Mouse (Mus musculus): ENCODE measurements at regions not wholly inside any gene's neighbourhood (a gene's known extent, or its start where the extent isn't known, plus 50 kb on each side); places are given as distances from the start of the nearest gene placed in this dataset.

- H3K4me1 ChIP-seq (replicated peaks; ENCODE audit: insufficient read depth, low read length), result no peaks in the 10 kb centered on the region
- H3K4me3 ChIP-seq (replicated peaks; ENCODE audit: low read depth, low read length), result no peak overlapping the region
- H3K27me3 ChIP-seq (ENCODE audit: insufficient read depth, low read length), result no peaks in the 10 kb centered on the region
- H3K36me3 ChIP-seq (ENCODE audit: insufficient read depth, low read length), result no peaks in the 10 kb centered on the region
- H3K4me2 ChIP-seq (ENCODE audit: low read length), result no peak overlapping the region
- no peak for TF ChIP-seq CTCF (IDR thresholded peaks at IDR 0.05; ENCODE audit: low read depth)
- ATAC-seq (replicated peaks; ENCODE audit: low FRiP score, low read depth), result no peak
- H3K9me3 ChIP-seq (replicated peaks; ENCODE audit: low read length), result no peaks in the 10 kb centered on the region
- H3K9ac ChIP-seq (ENCODE audit: low read depth, low read length), result no peak overlapping the region
- WGBS, result 86% methylated on average over 3 of the region's 3 CpGs
- H3K27ac ChIP-seq, result no peak overlapping the region
- no peak for DNase-seq (ENCODE audit: low spot score)
These were observed 275.7 kb upstream of the Gcfc2 start for GRCm38 (mm10) chr6:81647615-81648375.

- no peak for DNase-seq (ENCODE audit: low spot score)
- no peak overlapping the region for H3K4me2 ChIP-seq (ENCODE audit: low read length)
- H3K27ac ChIP-seq, result no peak overlapping the region
- H3K9ac ChIP-seq (ENCODE audit: low read depth, low read length), result no peak overlapping the region
- 62% methylated on average over 2 of the region's 2 CpGs for WGBS
- no peak overlapping the region for H3K4me3 ChIP-seq (replicated peaks; ENCODE audit: low read depth, low read length)
- H3K27me3 ChIP-seq (ENCODE audit: insufficient read depth, low read length), result no peaks in the 10 kb centered on the region
- H3K36me3 ChIP-seq (ENCODE audit: insufficient read depth, low read length), result no peaks in the 10 kb centered on the region
- no peaks in the 10 kb centered on the region for H3K4me1 ChIP-seq (replicated peaks; ENCODE audit: insufficient read depth, low read length)
- no peak for TF ChIP-seq CTCF (IDR thresholded peaks at IDR 0.05; ENCODE audit: low read depth)
- no peak for ATAC-seq (replicated peaks; ENCODE audit: low FRiP score, low read depth)
- no peaks in the 10 kb centered on the region for H3K9me3 ChIP-seq (replicated peaks; ENCODE audit: low read length)
These were observed 271.6 kb upstream of the Gcfc2 start for GRCm38 (mm10) chr6:81651856-81652255.

DNA sequence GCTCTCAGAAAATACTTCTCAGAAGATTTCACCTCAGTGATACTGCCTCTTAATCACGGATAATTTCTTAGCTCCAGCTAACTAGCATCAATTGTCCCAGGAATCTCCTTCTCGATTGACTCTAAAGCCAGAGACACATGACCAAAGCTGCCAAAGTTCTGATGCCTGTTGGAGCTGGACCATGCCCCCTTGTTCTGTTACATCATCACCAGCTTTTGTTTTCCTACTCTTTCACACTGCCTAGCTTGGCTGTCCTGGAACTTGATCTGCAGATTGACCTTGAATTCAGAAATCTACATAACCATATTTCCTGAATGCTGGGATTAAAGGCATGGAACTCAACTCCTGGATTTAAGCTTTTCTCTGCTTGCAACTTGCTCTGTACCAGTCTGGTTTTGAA is 268.3 kb upstream of the Gcfc2 start:
- H3K36me3 ChIP-seq (ENCODE audit: insufficient read depth, low read length), result no peaks in the 10 kb centered on the region
- ATAC-seq (replicated peaks; ENCODE audit: low FRiP score, low read depth) (no peak), DNase-seq (ENCODE audit: low spot score) (no peak)
- 90% methylated on average over 2 of the region's 2 CpGs for WGBS
- TF ChIP-seq CTCF (IDR thresholded peaks at IDR 0.05; ENCODE audit: low read depth), result no peak
- H3K9me3 ChIP-seq (replicated peaks; ENCODE audit: low read length), result no peaks in the 10 kb centered on the region
- H3K4me1 ChIP-seq (replicated peaks; ENCODE audit: insufficient read depth, low read length), result no peaks in the 10 kb centered on the region
- H3K4me2 ChIP-seq (ENCODE audit: low read length), result no peak overlapping the region
- H3K9ac ChIP-seq (ENCODE audit: low read depth, low read length), result no peak overlapping the region
- H3K27ac ChIP-seq, result no peak overlapping the region
- no peak overlapping the region for H3K4me3 ChIP-seq (replicated peaks; ENCODE audit: low read depth, low read length)
- H3K27me3 ChIP-seq (ENCODE audit: insufficient read depth, low read length), result no peaks in the 10 kb centered on the region

DNA sequence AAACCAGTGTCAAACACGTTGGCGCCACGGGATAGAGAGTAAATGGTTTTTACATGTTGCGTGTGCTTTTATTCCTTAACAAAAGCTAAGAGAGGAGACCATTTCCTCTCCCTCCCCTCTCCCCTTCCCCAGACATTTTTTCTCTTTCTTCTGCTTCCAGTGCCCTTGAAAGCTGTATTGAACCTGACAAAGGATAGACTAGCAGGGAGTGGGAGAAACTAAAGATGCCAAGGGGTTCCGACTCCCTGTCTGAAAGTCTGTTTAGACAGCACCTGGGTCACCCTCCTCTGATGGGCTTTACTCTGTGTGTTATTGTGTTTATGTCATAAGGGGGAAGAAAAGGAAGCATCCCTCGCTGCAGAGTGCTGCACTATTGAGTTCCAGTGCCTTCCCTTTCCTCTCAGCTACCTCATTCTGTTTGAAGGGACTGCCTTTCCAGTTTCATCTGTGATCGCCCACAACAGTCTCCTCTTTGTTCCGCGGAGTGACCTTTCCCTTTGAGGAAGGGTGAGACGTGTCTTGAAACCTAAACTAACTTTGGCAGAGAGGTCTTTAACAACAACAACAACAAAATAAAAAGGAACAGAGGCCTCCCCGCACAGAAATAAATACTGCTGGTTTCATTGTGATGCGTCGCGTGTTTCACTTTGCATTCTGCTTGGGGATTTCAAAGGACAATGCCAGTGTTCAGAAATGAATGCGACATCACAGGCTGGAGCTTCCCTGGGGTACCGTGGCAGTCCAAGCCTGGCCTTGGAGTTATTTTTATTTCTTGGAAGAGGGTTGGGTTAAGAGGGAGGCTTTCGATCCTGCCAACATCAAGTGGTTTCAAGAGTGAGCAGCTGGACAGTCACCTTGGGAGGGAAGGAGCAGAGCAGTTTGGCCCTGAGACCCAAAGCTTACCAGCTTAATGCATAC is 262.7 kb upstream of the Gcfc2 start:
- TF ChIP-seq CTCF (IDR thresholded peaks at IDR 0.05; ENCODE audit: low read depth), result no peak
- Histone ChIP-seq H3K4me1 (replicated peaks; ENCODE audit: insufficient read depth, low read length) (no peaks in the 10 kb centered on the region), H3K27ac (no peak overlapping the region), H3K36me3 (ENCODE audit: insufficient read depth, low read length) (no peaks in the 10 kb centered on the region), H3K9ac (ENCODE audit: low read depth, low read length) (no peak overlapping the region), H3K4me3 (replicated peaks; ENCODE audit: low read depth, low read length) (no peak overlapping the region), H3K4me2 (ENCODE audit: low read length) (no peak overlapping the region), H3K9me3 (replicated peaks; ENCODE audit: low read length) (no peaks in the 10 kb centered on the region), H3K27me3 (ENCODE audit: insufficient read depth, low read length) (no peaks in the 10 kb centered on the region)
- ATAC-seq (replicated peaks; ENCODE audit: low FRiP score, low read depth) (no peak), DNase-seq (ENCODE audit: low spot score) (no peak)
- WGBS, result 67% methylated on average over 17 of the region's 17 CpGs

DNA sequence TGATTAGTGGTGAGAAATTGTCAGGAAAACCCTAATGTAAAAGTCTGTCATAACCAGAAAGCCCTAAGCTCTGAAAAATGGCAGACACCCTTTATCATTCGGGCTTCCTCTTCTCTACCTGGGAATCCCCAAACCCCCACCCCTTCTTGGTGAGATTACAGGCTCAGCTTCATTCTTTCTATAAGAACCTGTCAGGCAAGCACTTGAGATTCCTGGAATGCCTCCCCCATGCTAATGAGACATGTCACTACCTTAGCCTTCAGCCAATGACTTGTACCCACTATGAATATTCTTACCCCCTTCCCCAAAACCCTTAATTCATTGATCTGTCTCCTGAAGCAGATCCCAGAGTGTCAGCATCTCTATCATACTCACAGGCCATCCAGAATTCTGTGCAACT is 254.5 kb upstream of the Gcfc2 start:
- Histone ChIP-seq H3K9ac (ENCODE audit: low read depth, low read length) (no peak overlapping the region), H3K27me3 (ENCODE audit: insufficient read depth, low read length) (no peaks in the 10 kb centered on the region), H3K4me1 (replicated peaks; ENCODE audit: insufficient read depth, low read length) (no peaks in the 10 kb centered on the region), H3K36me3 (ENCODE audit: insufficient read depth, low read length) (no peaks in the 10 kb centered on the region), H3K4me2 (ENCODE audit: low read length) (no peak overlapping the region), H3K4me3 (replicated peaks; ENCODE audit: low read depth, low read length) (no peak overlapping the region), H3K27ac (no peak overlapping the region), H3K9me3 (replicated peaks; ENCODE audit: low read length) (no peaks in the 10 kb centered on the region)
- no peak for TF ChIP-seq CTCF (IDR thresholded peaks at IDR 0.05; ENCODE audit: low read depth)
- DNase-seq (ENCODE audit: low spot score) (no peak), ATAC-seq (replicated peaks; ENCODE audit: low FRiP score, low read depth) (no peak)
- WGBS, result 92% methylated on average over 1 of the region's 1 CpGs

- H3K9me3 ChIP-seq (replicated peaks; ENCODE audit: low read length), result no peaks in the 10 kb centered on the region
- DNase-seq (ENCODE audit: low spot score), result peak; percentile 3
- H3K4me3 ChIP-seq (replicated peaks; ENCODE audit: low read depth, low read length), result no peak overlapping the region
- no peak for TF ChIP-seq CTCF (IDR thresholded peaks at IDR 0.05; ENCODE audit: low read depth)
- 66% methylated on average over 2 of the region's 2 CpGs for WGBS
- H3K27ac ChIP-seq, result no peak overlapping the region
- ATAC-seq (replicated peaks; ENCODE audit: low FRiP score, low read depth), result no peak
- H3K36me3 ChIP-seq (ENCODE audit: insufficient read depth, low read length), result no peaks in the 10 kb centered on the region
- H3K9ac ChIP-seq (ENCODE audit: low read depth, low read length), result no peak overlapping the region
- H3K4me1 ChIP-seq (replicated peaks; ENCODE audit: insufficient read depth, low read length), result no peaks in the 10 kb centered on the region
- no peak overlapping the region for H3K4me2 ChIP-seq (ENCODE audit: low read length)
- no peaks in the 10 kb centered on the region for H3K27me3 ChIP-seq (ENCODE audit: insufficient read depth, low read length)
These were observed 250.2 kb upstream of the Gcfc2 start for GRCm38 (mm10) chr6:81673316-81673715.
